Mouse (Mus musculus): ENCODE measurements around the gene Eva1c.

Gene Eva1c

GRCm38 (mm10) chr16:90826041-90826440, 478 bp upstream of the Eva1c start:
- no peak for DNase-seq (ENCODE audit: low read depth, low spot score)

GRCm38 (mm10) chr16:90827498-90827897, 979 bp downstream of the Eva1c start:
- no peak for DNase-seq (ENCODE audit: low read depth, low spot score)

GRCm38 (mm10) chr16:90829136-90829535, 2.6 kb downstream of the Eva1c start:
- DNase-seq (ENCODE audit: low read depth, low spot score), result no peak

- DNase-seq (ENCODE audit: low read depth, low spot score), result no peak
These were observed 3.6 kb downstream of the Eva1c start for GRCm38 (mm10) chr16:90829894-90830685.

GRCm38 (mm10) chr16:90830686-90831439, 4.3 kb downstream of the Eva1c start:
- peak; percentile 46 for DNase-seq (ENCODE audit: low read depth, low spot score)

- no peak for DNase-seq (ENCODE audit: low read depth, low spot score)
These were observed 5.2 kb downstream of the Eva1c start for GRCm38 (mm10) chr16:90831676-90832075.

- no peak for DNase-seq (ENCODE audit: low read depth, low spot score)
These were observed 6.0 kb downstream of the Eva1c start for GRCm38 (mm10) chr16:90832495-90832894.

- no peak for DNase-seq (ENCODE audit: low read depth, low spot score)
These were observed 6.7 kb downstream of the Eva1c start for GRCm38 (mm10) chr16:90833041-90833791.

- no peak for DNase-seq (ENCODE audit: low read depth, low spot score)
These were observed 10.9 kb downstream of the Eva1c start for GRCm38 (mm10) chr16:90837431-90837830.

GRCm38 (mm10) chr16:90842164-90842563, 15.6 kb downstream of the Eva1c start:
- no peak for DNase-seq (ENCODE audit: low read depth, low spot score)

GRCm38 (mm10) chr16:90845038-90845437, 18.5 kb downstream of the Eva1c start:
- DNase-seq (ENCODE audit: low read depth, low spot score), result no peak

GRCm38 (mm10) chr16:90845591-90845990, 19.1 kb downstream of the Eva1c start:
- no peak for DNase-seq (ENCODE audit: low read depth, low spot score)

GRCm38 (mm10) chr16:90848697-90849096, 22.2 kb downstream of the Eva1c start:
- no peak for DNase-seq (ENCODE audit: low read depth, low spot score)

- peak; percentile 53 for DNase-seq (ENCODE audit: low read depth, low spot score)
These were observed 22.7 kb downstream of the Eva1c start for GRCm38 (mm10) chr16:90849262-90849661.

GRCm38 (mm10) chr16:90850881-90851280, 24.4 kb downstream of the Eva1c start:
- no peak for DNase-seq (ENCODE audit: low read depth, low spot score)

GRCm38 (mm10) chr16:90851621-90852334, 25.3 kb downstream of the Eva1c start:
- no peak for DNase-seq (ENCODE audit: low read depth, low spot score)

- no peak for DNase-seq (ENCODE audit: low read depth, low spot score)
These were observed 30.2 kb downstream of the Eva1c start for GRCm38 (mm10) chr16:90856552-90857200.

- no peak for DNase-seq (ENCODE audit: low read depth, low spot score)
These were observed 31.7 kb downstream of the Eva1c start for GRCm38 (mm10) chr16:90858206-90858605.

GRCm38 (mm10) chr16:90863036-90863435, 36.5 kb downstream of the Eva1c start:
- no peak for DNase-seq (ENCODE audit: low read depth, low spot score)

- no peak for DNase-seq (ENCODE audit: low read depth, low spot score)
These were observed 37.0 kb downstream of the Eva1c start for GRCm38 (mm10) chr16:90863468-90864046.

- no peak for DNase-seq (ENCODE audit: low read depth, low spot score)
These were observed 38.2 kb downstream of the Eva1c start for GRCm38 (mm10) chr16:90864693-90865092.
